Mouse (Mus musculus) heart, embryonic 10.5 days (tissue): ENCODE measurements at regions not wholly inside any gene's neighbourhood (a gene's known extent, or its start where the extent isn't known, plus 50 kb on each side); places are given as distances from the start of the nearest gene placed in this dataset.

Experiments
- DNase-seq: peaks from one replicate; pipeline ENCODE4 v3.0.0-alpha.2; 2017; ENCODE audit warnings: low spot score
- H3K27ac ChIP-seq: fragments of 300-500 bp; sonication (generic); 2 replicates; pipeline ENCODE4 v1.5.1; 2016; ENCODE audit warnings: mild to moderate bottlenecking
- H3K27me3 ChIP-seq: fragments of 300-500 bp; sonication (generic); 2 replicates; pipeline ENCODE4 v1.6.1; 2016; ENCODE audit warnings: mild to moderate bottlenecking; ENCODE audit not compliant: poor library complexity, insufficient read depth, severe bottlenecking
- H3K36me3 ChIP-seq: fragments of 300-500 bp; sonication (generic); 2 replicates; pipeline ENCODE4 v1.6.1; 2016; ENCODE audit warnings: mild to moderate bottlenecking, moderate library complexity
- H3K4me1 ChIP-seq: fragments of 300-500 bp; sonication (generic); 2 replicates; pipeline ENCODE4 v1.6.1; 2016; ENCODE audit warnings: mild to moderate bottlenecking
- H3K4me3 ChIP-seq: fragments of 300-500 bp; sonication (generic); 2 replicates; pipeline ENCODE4 v1.5.1; 2016; ENCODE audit warnings: mild to moderate bottlenecking, moderate library complexity
- H3K9me3 ChIP-seq: fragments of 300-500 bp; sonication (generic); 2 replicates; pipeline ENCODE4 v1.6.1; 2016; ENCODE audit warnings: mild to moderate bottlenecking, moderate library complexity
- WGBS: fragments of 180-500 bp; shearing (Covaris S2); methylation state at CpG from one replicate; pipeline ENCODE4 v1.1.7; 2016; 5-methylcytosine and 5-hydroxymethylcytosine counted together

- no peaks in the 10 kb centered on the region for H3K4me1 ChIP-seq
- WGBS: 86% methylated on average over 3 of the region's 3 CpGs
- no peaks in the 10 kb centered on the region for H3K36me3 ChIP-seq
- no peak for DNase-seq
- no peaks in the 10 kb centered on the region for H3K9me3 ChIP-seq
- no peak overlapping the region for H3K27ac ChIP-seq
- peaks cover 13% of the 10 kb centered on the region for H3K27me3 ChIP-seq
- no peak overlapping the region for H3K4me3 ChIP-seq
Measured at GRCm38 (mm10) chr2:33944301-33944700, 56.6 kb upstream of the Mvb12b start.

GRCm38 (mm10) chr2:33942085-33942484 is 54.3 kb upstream of the Mvb12b start:
- DNase-seq: no peak
- 55% methylated on average over 2 of the region's 2 CpGs for WGBS
- Histone ChIP-seq H3K36me3 (no peaks in the 10 kb centered on the region), H3K4me3 (no peak overlapping the region), H3K27me3 (peaks cover 13% of the 10 kb centered on the region), H3K9me3 (no peaks in the 10 kb centered on the region), H3K27ac (no peak overlapping the region), H3K4me1 (no peaks in the 10 kb centered on the region)

DNA sequence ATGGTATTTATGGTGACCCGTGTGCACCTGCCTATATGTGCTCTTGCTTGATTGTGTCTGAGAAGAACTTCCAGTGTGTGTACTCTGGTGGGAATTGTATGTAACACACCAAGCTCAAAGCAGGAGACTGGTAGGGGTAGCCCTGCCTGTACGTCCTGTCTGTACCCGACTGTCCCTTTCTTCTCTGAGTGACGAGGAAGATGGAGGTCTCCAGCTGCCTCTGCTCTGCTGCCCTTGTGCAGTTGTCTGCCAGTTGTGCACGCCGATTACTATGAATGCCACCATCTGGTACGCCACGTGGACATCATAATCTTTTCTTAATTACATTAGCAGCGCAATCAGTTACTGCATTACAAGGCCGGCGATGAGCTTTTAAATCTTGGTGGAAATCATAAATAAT is 53.6 kb upstream of the Mvb12b start:
- no peak overlapping the region for H3K4me3 ChIP-seq
- peaks cover 13% of the 10 kb centered on the region for H3K27me3 ChIP-seq
- H3K36me3 ChIP-seq: no peaks in the 10 kb centered on the region
- no peak for DNase-seq
- no peaks in the 10 kb centered on the region for H3K4me1 ChIP-seq
- 89% methylated on average over 11 of the region's 11 CpGs for WGBS
- no peaks in the 10 kb centered on the region for H3K9me3 ChIP-seq
- H3K27ac ChIP-seq: no peak overlapping the region

DNA sequence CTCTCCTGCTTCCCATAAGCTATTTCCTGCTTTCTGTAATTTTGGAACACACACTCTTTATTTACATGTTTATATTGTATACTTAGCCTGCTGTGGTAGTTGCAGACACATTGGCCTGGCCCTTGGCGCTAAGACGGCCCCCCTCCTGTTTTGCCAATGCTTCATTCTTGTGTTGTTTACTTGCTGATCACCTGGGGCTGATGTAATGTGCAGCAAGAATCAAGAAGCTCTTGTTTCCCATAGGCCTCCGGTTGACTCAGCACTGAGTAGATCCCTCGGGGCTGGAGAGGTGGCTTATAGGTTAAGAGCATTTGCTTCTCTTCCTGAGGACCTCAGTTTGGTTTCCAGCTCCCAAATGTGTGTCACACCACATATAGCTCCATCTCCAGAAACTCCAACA is 52.1 kb upstream of the Mvb12b start:
- H3K36me3 ChIP-seq: no peaks in the 10 kb centered on the region
- H3K27ac ChIP-seq: no peak overlapping the region
- peaks cover 13% of the 10 kb centered on the region for H3K27me3 ChIP-seq
- DNase-seq: no peak
- no peak overlapping the region for H3K4me3 ChIP-seq
- 84% methylated on average over 4 of the region's 4 CpGs for WGBS
- H3K9me3 ChIP-seq: no peaks in the 10 kb centered on the region
- H3K4me1 ChIP-seq: no peaks in the 10 kb centered on the region
